Mouse (Mus musculus) erythroid progenitor cell, adult 5-6 weeks (primary cell): ENCODE measurements around the gene Agpat4. TPM values are rescaled to one million over a fixed set of nuclear protein-coding genes. Genes with fewer than 3 reads are reported as not detected.

Experiments used
- ATAC-seq: replicated peaks from 2 replicates; pipeline ENCODE4 v1.8.0; 2016; ENCODE audit warnings: moderate number of reproducible peaks, mild to moderate bottlenecking, moderate TSS enrichment, inconsistent platforms; ENCODE audit not compliant: poor library complexity, low FRiP score, severe bottlenecking
- total RNA-seq, 2 experiments: library from RNA; stranded (forward) in 1 of 2; stranded (reverse) in 1 of 2; fragments of 150-400 nt in 1 of 2; fragments of 186-747, 209-891 nt in 1 of 2; gene quantifications; 2 replicates each; pipeline versions ENCODE4 v1.2.3 to v1.2.4; 2015 to 2017; ENCODE audit warnings: low replicate concordance in 2 of 2

Gene Agpat4
- total RNA-seq, 2 experiments from 2014 or later, result 66.7 to 120 TPM

GRCm38 (mm10) chr17:12261887-12262286 lies 143.4 kb downstream of the Agpat4 start:
- no peak for ATAC-seq

DNA sequence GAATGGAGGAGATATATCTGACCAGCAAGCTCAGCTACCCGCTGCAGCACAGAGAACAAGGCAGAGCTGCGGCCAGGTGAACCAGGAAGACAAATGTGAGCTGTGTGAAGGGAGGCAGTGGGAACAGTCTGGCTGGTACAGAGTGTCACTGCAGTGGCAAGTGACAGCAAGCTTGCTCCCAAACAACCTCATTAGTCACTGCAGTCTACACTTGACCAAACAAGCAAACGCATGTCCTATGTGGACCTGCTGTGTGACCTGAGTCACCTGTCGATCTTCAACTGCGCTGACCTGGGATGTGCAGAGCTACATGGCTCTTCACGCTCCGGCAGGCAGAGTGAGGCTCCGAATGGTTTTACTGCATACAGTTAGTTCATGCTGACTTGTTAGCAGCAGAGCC lies 144.3 kb downstream of the Agpat4 start:
- ATAC-seq, result no peak

DNA sequence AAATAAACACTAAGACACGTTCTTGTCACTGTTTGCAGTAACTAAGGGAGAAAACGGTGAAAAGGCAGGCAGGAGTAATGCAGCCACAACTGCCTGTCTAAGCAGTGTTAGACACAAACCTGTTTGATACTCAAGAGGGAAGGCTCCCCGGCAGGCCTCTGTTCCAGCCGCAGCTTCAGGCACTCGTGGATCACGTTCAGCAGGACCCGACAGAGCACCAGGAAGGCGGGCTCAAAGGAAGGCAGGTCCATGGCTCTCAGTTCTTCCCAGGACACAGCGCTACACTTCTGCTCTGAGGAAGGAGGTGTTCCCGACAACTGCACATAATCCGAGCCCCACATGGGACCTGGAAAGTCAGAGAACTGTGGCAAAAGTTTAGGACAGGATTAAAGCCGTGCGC lies 145.3 kb downstream of the Agpat4 start:
- ATAC-seq, result no peak

DNA sequence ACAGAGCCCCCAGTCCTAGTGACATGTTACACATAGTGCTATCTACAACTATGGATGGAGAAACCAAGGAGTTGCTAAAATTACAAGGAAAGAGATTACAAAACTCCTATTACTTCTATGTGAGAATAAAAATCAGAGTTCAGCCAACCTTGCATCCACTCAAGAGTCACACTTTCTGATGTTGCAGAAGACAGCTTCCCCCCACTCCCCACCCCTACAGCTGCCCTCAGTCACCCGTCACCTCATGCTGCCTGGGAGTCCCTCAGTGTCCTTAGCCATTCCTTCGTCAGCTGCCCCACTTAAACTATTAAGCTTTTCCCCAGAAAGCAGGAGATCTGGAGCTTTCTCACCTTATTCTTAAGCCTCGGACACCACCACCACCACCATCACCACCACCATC lies 145.8 kb downstream of the Agpat4 start:
- ATAC-seq, result no peak

DNA sequence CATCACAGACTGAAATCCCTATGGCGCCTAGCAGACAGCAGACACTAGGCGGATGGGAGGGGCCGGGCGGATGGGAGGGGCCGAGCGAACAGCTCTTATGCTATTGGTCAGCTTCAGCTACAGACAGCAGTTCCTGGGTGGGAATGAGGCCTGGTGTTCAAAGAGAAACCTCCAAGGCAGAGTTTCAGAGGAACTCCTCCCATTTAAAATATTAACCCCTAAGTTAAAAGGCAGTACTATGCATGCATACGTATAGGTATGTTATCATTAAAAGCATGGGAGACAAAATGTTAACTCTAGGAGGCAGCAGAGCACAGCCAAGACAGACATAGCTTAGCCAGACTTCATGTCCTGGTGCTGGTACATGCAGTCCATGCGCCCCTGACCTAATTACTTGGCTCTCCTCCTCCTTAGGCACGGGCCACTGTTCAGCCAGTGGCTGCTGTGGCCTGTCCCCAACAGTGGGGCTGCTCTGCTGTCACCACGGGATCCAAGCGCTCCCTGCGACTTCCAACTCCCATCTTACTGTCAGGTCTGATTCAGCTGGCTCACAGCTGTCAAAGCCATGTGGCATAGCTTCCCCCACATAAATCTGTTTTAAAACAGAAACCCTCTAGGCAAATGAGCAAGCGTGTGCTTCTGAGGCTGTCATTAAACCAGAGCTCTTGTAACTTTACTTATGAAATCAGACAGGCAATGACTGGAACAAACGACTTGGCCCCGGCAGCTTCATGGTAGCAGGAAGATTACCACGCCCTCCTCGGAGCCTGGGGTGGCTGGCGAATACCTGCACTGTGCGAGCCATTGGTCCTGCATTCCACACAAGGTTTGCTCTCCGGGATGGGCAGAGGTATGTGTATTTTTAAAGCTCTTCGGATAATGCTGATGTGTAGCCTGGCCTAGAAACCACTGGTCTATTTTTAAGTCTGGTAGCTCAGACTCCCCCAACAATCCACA lies 147.7 kb downstream of the Agpat4 start:
- ATAC-seq, result no peak

GRCm38 (mm10) chr17:12268091-12268490 lies 149.6 kb downstream of the Agpat4 start:
- no peak for ATAC-seq

DNA sequence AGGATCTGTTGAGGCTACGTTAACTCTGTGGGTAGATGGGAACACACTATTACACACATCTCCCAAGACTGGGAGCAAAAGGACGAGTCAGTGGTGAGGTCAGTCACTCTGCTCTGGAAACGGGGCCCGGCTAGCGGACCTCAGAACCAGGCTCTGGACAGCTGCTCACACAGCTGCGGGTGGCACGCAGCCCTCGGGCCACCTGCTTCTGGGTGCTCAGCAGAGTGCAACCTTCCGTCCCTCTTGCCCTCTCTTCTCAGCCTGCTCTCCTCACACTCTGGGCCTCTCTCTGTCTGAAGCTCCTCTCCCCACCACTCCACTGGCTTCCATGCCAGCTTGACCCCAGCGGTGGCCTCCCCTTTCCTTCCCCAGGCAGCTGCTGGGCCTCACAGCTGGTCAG lies 150.0 kb downstream of the Agpat4 start:
- no peak for ATAC-seq

Other genes starting within 250 kb of the Agpat4 start
- gene Map3k4, start 200.1 kb downstream of the Agpat4 start, total RNA-seq (2015; ENCODE audit: low replicate concordance), result 8.0 and 10.5 TPM in 2 replicates
- gene Map3k4, start 200.1 kb downstream of the Agpat4 start, total RNA-seq (2017; ENCODE audit: low replicate concordance), result 7.4 and 10.4 TPM in 2 replicates